Mouse (Mus musculus) hindbrain, embryonic 10.5 days (tissue): ENCODE measurements around the gene Sde2. TPM values are rescaled to one million over a fixed set of nuclear protein-coding genes. Genes with fewer than 3 reads are reported as not detected.
A peak's percentile ranks its signal among the peaks of the same experiment; 100 is the strongest.

Source experiments
- DNase-seq: peaks from one replicate; pipeline ENCODE4 v3.0.0-alpha.2; 2017; ENCODE audit warnings: low spot score
- H3K27ac ChIP-seq: fragments of 300-500 bp; sonication (generic); 2 replicates; pipeline ENCODE4 v1.5.1; 2016; ENCODE audit warnings: mild to moderate bottlenecking, moderate library complexity
- H3K27me3 ChIP-seq: fragments of 300-500 bp; sonication (generic); 2 replicates; pipeline ENCODE4 v1.6.1; 2016; ENCODE audit warnings: mild to moderate bottlenecking; ENCODE audit not compliant: poor library complexity, insufficient read depth, severe bottlenecking
- H3K36me3 ChIP-seq: fragments of 300-500 bp; sonication (generic); 2 replicates; pipeline ENCODE4 v1.6.1; 2016; ENCODE audit warnings: mild to moderate bottlenecking, moderate library complexity
- H3K4me1 ChIP-seq: fragments of 300-500 bp; sonication (generic); replicated peaks from 2 replicates; pipeline ENCODE4 v1.6.1; 2016; ENCODE audit warnings: mild to moderate bottlenecking
- H3K4me3 ChIP-seq: fragments of 300-500 bp; sonication (generic); 2 replicates; pipeline ENCODE4 v1.5.1; 2016; ENCODE audit warnings: mild to moderate bottlenecking, moderate library complexity
- H3K9me3 ChIP-seq: fragments of 300-500 bp; sonication (generic); 2 replicates; pipeline ENCODE4 v1.6.1; 2016; ENCODE audit warnings: mild to moderate bottlenecking, moderate library complexity
- WGBS: fragments of 180-500 bp; shearing (Covaris S2); methylation state at CpG from one replicate; pipeline ENCODE4 v1.1.7; 2016; 5-methylcytosine and 5-hydroxymethylcytosine counted together
- polyA plus RNA-seq: library from polyadenylated mRNA; unstranded; fragments of >200 nt; fragmentation: Nextera tagmentation; extraction: Ambion mirVana; gene quantifications from 2 replicates; pipeline ENCODE4 v1.2.1, GENCODE M21; 2016

Gene Sde2
- 33.8 and 40.1 TPM in 2 replicates for polyA plus RNA-seq

DNA sequence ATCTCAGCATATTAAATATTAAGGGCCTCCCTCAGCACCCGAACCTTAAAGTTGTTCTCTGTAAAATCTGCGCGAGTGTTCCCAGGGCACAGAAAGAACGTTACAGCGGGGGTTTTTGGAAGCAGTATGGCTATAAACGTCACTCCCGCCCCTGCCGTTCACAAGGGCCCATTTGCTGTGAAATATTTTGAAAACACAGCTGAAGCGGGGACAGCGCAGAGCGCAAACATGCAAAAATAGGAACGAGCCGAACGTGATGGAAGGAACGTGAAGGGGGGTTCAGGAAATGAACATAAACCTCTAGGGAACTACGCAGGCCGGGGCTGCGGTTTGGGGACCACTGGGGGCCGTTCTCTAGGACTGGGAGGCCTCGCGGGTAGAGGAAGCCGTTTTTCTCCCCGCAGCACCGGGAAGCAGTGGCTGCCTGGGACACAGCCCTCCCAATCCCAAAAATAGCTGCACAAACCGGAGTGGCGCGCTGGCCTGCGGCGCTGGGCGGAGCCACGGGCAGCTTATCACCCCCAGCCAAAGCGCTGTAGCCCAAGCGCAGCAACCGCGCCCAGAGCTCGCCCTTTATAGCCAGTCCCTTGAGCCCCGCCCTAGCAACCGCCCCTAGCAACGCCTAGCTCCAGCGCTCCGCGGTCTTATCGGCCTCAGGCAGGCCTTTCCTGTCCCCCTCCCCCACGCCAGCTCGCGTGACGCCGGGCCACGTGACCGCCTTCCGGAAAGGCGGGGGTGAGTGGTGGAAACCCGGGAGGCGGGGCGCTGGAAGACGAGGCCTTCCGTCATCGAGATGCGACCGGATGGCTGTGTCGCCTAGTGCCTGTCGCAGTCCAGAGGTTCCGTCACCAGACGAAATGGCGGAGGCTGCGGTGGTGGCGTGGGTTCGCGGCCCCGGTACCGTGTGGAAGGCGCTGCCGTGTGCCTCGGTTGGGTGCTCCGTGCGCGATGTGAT lies at the start of gene Sde2:
TSS of gene Sde2 (plus strand) at position 812 of the 955 bp plus-strand sequence.
- Histone ChIP-seq H3K27me3 (no peaks in the 10 kb centered on the region), H3K4me1 (peaks cover 51% of the 10 kb centered on the region), H3K27ac (peak within 1 kb of the TSS; percentile 96), H3K4me3 (peak within 1 kb of the TSS; percentile 85), H3K36me3 (peaks cover 13% of the 10 kb centered on the region), H3K9me3 (no peaks in the 10 kb centered on the region)
- DNase-seq, result peak; percentile 100
- under 1% methylated on average over 77 of the region's 77 CpGs for WGBS

DNA sequence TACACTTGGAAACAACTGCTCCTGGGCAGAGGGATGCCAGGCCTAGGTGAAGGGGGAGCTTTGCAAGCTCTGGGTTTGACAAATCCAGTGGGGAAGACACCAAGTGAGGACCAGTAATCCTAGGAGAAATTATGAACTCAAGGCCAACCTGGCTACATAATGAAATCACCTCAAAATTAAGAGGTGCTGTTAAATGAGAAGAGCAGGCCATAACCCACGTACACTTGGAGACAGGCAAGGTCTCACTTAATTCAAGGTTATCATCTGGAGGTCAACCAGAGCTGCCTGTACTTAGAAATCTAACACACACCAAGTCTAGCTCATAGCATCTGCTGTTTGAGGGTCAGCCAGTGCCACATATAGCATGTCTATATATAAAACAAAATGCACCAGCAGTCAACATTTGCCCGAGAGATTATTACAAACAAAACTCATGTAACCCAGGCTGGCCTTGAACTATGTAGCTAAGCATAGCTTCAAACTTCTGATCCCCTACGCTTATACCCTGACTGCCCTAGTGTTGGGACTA lies 49.4 kb upstream of the Sde2 start:
- Histone ChIP-seq H3K4me3 (no peak overlapping the region), H3K36me3 (peaks cover 64% of the 10 kb centered on the region), H3K27ac (no peak overlapping the region), H3K4me1 (no peaks in the 10 kb centered on the region), H3K9me3 (no peaks in the 10 kb centered on the region), H3K27me3 (no peaks in the 10 kb centered on the region)
- 93% methylated on average over 3 of the region's 3 CpGs for WGBS
- DNase-seq, result no peak

DNA sequence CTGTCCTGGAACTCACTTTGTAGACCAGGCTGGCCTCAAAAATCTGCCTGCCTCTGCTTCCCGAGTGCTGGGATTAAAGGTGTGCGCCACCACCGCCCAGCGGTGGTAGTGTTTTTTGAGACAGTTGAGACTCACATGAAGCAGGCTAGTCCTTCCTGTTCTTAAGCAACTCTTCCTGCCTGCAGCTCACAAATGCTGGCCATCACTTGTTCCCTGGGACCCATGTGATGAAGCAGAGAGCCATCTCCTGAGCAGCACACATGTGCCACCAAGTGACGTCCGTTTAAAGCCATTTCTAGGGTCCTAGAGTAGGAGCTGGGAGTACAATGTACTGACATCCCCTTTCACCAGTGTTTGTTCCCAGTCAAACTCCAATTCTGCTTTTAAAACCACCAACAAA lies 47.0 kb upstream of the Sde2 start:
- Histone ChIP-seq H3K36me3 (peaks cover 88% of the 10 kb centered on the region), H3K4me3 (no peak overlapping the region)
- 89% methylated on average over 6 of the region's 6 CpGs for WGBS

DNA sequence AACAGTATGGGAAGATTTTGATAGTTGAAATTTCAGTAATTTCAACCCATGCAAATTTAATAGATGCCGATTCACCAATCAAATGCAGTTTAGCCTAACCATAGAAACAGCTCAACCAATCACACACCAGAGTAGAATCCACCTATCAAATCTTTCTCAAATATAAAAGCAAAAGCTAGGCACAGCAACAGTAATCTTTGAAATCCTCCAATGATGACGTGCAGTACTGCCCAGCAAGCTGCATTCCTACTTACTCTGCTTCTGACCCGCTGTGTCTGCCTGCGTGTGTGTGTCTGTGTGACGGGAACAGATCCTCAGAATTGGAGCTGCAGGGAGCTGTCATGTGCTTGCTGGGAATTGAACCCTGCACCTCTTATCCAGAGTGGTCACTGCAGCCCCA lies 42.1 kb upstream of the Sde2 start:
- WGBS, result 89% methylated on average over 5 of the region's 5 CpGs
- peaks cover 73% of the 10 kb centered on the region for H3K36me3 ChIP-seq
- no peak overlapping the region for H3K27ac ChIP-seq
- H3K4me3 ChIP-seq, result no peak overlapping the region
- no peaks in the 10 kb centered on the region for H3K9me3 ChIP-seq
- H3K4me1 ChIP-seq, result peaks cover 31% of the 10 kb centered on the region
- DNase-seq, result no peak
- H3K27me3 ChIP-seq, result no peaks in the 10 kb centered on the region

More for the DNA sequence above, 47.0 kb upstream of the Sde2 start:
- H3K9me3 ChIP-seq, result no peaks in the 10 kb centered on the region
- H3K4me1 ChIP-seq, result 0 out of 2 replicates have a peak, but pooled peaks cover 4% of the 10 kb centered on the region
- H3K27ac ChIP-seq, result no peak overlapping the region
- H3K27me3 ChIP-seq, result no peaks in the 10 kb centered on the region
- no peak for DNase-seq

DNA sequence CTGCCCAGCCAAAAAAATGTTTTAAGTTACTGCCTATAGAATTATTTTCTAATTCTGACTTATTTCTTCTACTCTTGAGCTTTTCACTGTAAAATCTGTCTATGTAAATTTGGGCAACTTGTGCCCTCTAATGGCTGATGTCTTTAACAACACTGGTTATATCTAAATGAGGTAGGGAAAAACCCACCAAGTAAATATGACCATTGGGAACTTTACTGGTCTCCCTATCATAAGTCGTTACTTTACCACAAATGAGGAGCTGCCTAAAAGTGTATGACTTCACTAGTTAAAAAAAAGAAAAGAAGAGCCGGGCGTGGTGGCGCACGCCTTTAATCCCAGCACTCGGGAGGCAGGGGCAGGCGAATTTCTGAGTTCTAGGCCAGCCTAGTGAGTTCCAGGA lies 40.0 kb upstream of the Sde2 start:
- no peak for DNase-seq
- 85% methylated on average over 7 of the region's 7 CpGs for WGBS
- Histone ChIP-seq H3K36me3 (peaks cover 52% of the 10 kb centered on the region), H3K9me3 (no peaks in the 10 kb centered on the region), H3K4me3 (peak overlapping the region; percentile 96), H3K27ac (no peak overlapping the region), H3K4me1 (peaks cover 53% of the 10 kb centered on the region), H3K27me3 (no peaks in the 10 kb centered on the region)

DNA sequence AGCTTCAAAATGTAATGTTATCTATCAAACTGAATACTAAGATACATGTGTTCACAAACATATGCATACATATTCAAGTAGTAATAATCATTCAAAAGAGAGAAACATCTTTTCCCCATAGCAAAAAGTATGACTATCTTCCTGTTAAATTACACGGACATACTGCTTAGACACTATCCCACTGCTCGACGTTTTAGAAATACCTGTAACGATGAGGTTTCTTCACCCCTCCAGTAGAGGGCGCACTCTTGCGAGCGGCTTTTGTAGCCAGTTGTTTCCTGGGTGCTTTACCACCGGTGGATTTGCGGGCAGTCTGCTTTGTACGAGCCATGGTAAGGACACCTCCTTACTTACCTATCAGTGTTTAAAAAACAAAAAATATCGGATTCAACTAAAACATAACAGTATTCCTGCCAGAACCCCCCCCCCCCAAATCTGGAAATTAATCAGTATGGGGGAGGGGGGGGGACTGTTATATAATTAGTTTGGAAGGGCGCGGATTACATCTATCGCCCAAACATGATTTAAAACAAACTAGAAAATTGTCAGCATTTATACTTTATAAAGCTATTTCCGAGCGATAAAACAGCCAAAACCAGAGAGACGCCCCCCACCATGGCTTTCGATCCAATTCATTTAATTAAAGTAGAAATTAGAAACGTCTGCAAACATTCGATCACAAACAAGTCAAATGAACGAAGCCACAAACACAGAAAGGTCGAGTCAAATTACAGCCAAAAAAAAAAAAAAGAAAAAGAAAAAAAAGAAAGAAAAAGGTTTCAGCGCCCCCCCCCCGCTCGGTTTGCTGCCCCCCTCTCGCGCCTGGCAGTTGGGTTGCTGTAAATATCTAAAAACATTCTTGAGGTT lies 39.1 kb upstream of the Sde2 start:
- WGBS, result 7% methylated on average over 27 of the region's 27 CpGs
- peaks cover 54% of the 10 kb centered on the region for H3K4me1 ChIP-seq
- DNase-seq, result no peak

DNA sequence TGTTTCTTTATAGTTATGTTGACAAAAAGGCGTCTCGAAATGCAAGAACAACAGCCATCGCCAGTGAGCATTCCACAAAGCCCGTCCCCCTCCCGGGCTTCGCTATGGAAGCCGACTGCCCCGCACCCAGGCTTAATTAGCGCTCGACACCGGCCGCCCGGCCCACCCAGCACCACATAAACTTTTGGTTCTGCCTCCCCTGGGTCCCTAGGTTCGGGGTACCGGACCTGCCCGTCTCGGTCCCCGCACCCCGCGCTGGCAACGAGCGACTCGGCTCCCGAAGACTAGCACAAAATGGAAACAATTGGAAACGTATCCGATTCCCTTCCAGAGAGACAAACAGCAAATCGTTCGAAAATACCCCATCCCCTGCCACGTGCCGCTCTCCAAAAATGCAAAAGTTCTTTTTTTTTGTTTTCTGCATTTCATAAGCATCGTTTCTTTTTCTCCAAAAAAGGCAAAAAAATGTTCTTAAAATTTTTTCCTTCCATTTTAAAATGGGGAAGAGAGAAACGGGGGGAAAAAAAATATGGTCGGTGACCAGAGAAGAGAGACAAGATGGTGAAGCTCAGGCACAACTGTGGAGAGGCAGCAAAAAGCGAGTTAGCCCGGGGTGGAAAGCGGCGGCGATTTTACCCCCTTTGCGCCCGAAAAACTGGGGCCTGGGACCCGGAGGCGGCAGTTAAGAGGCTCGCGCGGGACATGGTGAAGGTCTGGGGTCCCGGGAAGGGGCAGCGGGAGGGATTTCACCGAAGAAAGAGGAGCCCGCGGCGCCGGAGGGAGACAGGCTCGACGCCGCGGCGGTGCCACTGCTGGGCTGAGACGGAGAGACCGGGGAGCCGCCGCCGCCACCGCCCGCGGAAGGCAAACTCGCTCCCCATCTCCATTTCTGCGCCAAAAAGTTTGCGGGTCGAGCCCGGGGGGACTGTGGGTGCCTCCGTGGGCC lies 38.2 kb upstream of the Sde2 start:
- H3K9me3 ChIP-seq, result no peaks in the 10 kb centered on the region
- H3K27me3 ChIP-seq, result no peaks in the 10 kb centered on the region
- H3K36me3 ChIP-seq, result peaks cover 34% of the 10 kb centered on the region
- under 1% methylated on average over 71 of the region's 71 CpGs for WGBS
- H3K4me3 ChIP-seq, result peak overlapping the region; percentile 96
- peaks cover 54% of the 10 kb centered on the region for H3K4me1 ChIP-seq
- DNase-seq, result peak; percentile 70
- H3K27ac ChIP-seq, result peak overlapping the region; percentile 100

More for the DNA sequence above, 39.1 kb upstream of the Sde2 start:
- H3K4me3 ChIP-seq, result peak overlapping the region; percentile 96
- H3K27ac ChIP-seq, result peak overlapping the region; percentile 100
- no peaks in the 10 kb centered on the region for H3K27me3 ChIP-seq
- H3K9me3 ChIP-seq, result no peaks in the 10 kb centered on the region
- peaks cover 43% of the 10 kb centered on the region for H3K36me3 ChIP-seq

DNA sequence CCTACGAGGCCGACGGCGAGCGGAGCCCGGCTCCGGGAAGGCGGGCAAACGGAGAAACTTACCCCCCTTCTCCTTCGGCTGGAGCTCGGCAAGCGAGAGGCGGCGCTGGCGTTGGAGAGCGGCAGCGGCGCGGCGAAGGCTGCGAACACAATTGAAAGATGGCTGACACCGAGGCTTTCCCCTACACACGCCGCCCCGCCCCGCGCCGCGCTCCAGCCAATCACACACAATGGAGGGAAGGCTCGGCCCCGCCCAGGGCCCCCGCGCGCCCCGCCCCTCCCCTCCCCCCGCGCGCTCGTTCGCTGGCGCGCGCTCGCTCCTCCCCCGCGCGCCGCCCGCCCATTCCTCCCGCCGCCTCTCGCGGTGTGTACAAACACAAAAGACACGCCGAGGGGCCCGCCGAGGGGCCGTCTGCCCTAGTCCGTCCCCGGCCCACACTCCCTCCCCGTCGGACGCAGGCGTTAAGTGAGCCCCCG lies 37.5 kb upstream of the Sde2 start:
- Histone ChIP-seq H3K27ac (peak overlapping the region; percentile 100), H3K4me1 (peaks cover 50% of the 10 kb centered on the region), H3K36me3 (peaks cover 27% of the 10 kb centered on the region), H3K4me3 (peak overlapping the region; percentile 96), H3K27me3 (no peaks in the 10 kb centered on the region), H3K9me3 (no peaks in the 10 kb centered on the region)
- DNase-seq, result peak; percentile 96
- under 1% methylated on average over 65 of the region's 65 CpGs for WGBS

DNA sequence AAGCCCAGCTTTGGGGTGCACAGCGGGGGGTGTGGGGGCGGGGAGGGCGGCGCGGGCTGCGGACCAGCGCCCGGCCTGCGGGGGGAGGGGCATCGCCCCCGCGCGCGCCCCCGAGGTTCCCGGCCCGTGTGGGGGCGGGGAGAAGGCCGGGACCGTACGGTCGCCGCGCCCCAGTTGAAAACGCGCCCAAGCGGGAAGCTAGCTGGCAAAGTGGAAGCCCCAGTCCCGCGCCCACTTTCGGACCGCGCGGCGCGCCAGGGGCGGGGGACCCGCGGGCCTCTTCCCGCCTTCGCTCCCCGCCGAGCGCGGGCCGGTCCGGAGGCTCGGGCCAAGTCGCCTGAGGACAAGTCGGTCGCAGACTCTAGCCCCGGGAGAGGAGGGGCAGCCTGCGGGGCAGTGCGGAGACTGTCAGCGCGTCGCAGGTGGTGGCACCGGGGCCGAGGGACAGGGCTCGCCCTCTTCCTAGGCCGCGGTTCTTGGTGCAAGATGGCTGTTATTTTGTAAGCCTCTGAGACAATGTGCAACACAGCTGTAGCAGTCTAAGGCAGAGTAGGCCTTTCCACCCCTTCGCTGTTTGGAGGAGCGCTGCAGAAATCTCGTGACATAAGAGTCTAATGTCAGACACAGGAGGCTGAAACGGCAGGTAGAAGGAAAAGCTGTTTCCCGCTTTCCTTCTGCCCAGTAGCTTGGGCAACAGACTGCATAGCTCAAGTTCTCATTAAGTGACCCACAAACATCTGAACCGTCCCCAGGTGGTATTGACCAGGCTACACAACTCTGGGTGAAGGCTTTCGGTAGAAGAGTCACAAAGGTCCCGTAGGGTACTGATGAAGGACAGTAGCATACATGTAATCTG lies 36.8 kb upstream of the Sde2 start, which contains the start of gene H3f3a:
TSS of gene H3f3a (minus strand) at position 59 of the 856 bp plus-strand sequence.
- Histone ChIP-seq H3K27me3 (no peaks in the 10 kb centered on the region), H3K4me3 (peak within 1 kb of the TSS; percentile 96), H3K4me1 (peaks cover 47% of the 10 kb centered on the region), H3K36me3 (peaks cover 21% of the 10 kb centered on the region), H3K9me3 (no peaks in the 10 kb centered on the region), H3K27ac (peak within 1 kb of the TSS; percentile 100)
- DNase-seq, result no peak
- WGBS, result 2% methylated on average over 62 of the region's 69 CpGs

DNA sequence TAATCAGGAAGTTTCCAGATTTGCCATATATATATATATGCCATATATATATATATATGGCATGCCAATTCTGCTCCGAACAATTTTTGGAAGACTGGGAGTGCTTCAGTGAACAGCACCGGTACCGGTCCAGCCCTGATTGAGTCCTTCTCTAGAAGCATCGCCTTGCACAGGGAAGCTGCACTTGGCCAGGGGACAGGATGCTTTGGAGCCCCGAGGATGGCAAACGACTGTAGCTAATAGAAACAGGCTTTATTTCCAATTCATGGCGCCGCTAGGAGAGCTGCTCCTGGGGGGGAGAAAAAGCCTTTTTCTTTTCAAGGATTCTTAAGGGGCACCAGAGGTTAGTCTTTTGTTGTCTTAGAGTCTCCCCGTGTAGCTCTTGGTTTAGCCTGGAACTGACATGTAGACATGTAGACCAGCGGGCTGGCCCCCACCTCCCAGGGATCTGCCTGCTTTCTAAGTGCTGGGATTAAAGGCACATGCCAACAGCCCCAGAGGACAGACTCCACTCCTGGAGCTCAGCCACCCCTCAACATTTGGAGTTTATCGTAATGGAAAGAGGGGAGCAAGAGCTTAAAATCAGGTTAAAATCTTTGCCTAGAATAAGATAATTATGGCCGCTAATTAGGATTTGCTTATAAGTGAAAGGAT lies 35.4 kb upstream of the Sde2 start:
- Histone ChIP-seq H3K4me1 (peaks cover 36% of the 10 kb centered on the region), H3K27ac (peak overlapping the region; percentile 72), H3K36me3 (peaks cover 7% of the 10 kb centered on the region), H3K4me3 (peak overlapping the region; percentile 24; the same call in 1 of the 2 replicates), H3K27me3 (no peaks in the 10 kb centered on the region), H3K9me3 (no peaks in the 10 kb centered on the region)
- WGBS, result 52% methylated on average over 12 of the region's 12 CpGs
- no peak for DNase-seq
